Mouse (Mus musculus) CH12.LX (cell line): Measurements from ENCODE around the gene Pum1.

Experiments
- CHD1 ChIP-seq: IDR thresholded peaks from 2 replicates; pipeline ENCODE4 v1.6.1; 2012; ENCODE audit warnings: low read depth, low read length, improper control_type of control experiment, inconsistent platforms
- CTCF ChIP-seq, 2 experiments: IDR thresholded peaks in 1 of 2; conservative IDR thresholded peaks in 1 of 2; 2 replicates each; pipeline ENCODE4 v1.5.1; 2011 to 2012; ENCODE audit warnings: low read depth in 2 of 2, low read length in 2 of 2, improper control_type of control experiment in 1 of 2, inconsistent platforms in 1 of 2, mild to moderate bottlenecking in 1 of 2, moderate library complexity in 1 of 2
- E2F4 ChIP-seq: IDR thresholded peaks from 2 replicates; pipeline ENCODE4 v1.6.1; 2011; ENCODE audit warnings: low read depth, low read length, improper control_type of control experiment; ENCODE audit not compliant: insufficient replicate concordance
- EP300 ChIP-seq: IDR thresholded peaks from 2 replicates; pipeline ENCODE4 v1.6.1; 2011; ENCODE audit warnings: low read length, improper control_type of control experiment
- GABPA ChIP-seq: IDR thresholded peaks from 2 replicates; pipeline ENCODE4 v1.6.1; 2012; ENCODE audit warnings: low read depth, low read length, improper control_type of control experiment, inconsistent platforms; ENCODE audit not compliant: insufficient replicate concordance
- MEF2A ChIP-seq: IDR thresholded peaks from 2 replicates; pipeline ENCODE4 v1.6.1; 2014; ENCODE audit warnings: low read depth, mild to moderate bottlenecking, inconsistent platforms, low read length, improper control_type of control experiment, borderline replicate concordance
- NRF1 ChIP-seq: IDR thresholded peaks from 2 replicates; pipeline ENCODE4 v1.6.1; 2014; ENCODE audit warnings: low read depth, mild to moderate bottlenecking, inconsistent platforms, low read length, improper control_type of control experiment, moderate library complexity
- PAX5 ChIP-seq: IDR thresholded peaks from 2 replicates; pipeline ENCODE4 v1.6.1; 2012; ENCODE audit warnings: low read length, inconsistent platforms, mixed read lengths
- POLR2A ChIP-seq: IDR thresholded peaks from 2 replicates; pipeline ENCODE4 v1.6.1; 2011; ENCODE audit warnings: low read depth, mild to moderate bottlenecking, improper control_type of control experiment, low read length
- RCOR1 ChIP-seq: conservative IDR thresholded peaks from 2 replicates; pipeline ENCODE4 v1.6.1; 2012; ENCODE audit warnings: low read depth, mild to moderate bottlenecking, inconsistent platforms, low read length, improper control_type of control experiment
- TBP ChIP-seq: conservative IDR thresholded peaks from 2 replicates; pipeline ENCODE4 v1.6.1; 2011; ENCODE audit warnings: low read depth, low read length, improper control_type of control experiment
- UBTF ChIP-seq: IDR thresholded peaks from 2 replicates; pipeline ENCODE4 v1.6.1; 2012; ENCODE audit warnings: low read depth, mild to moderate bottlenecking, inconsistent platforms, low read length, improper control_type of control experiment, moderate library complexity
- ZC3H11A ChIP-seq: IDR thresholded peaks from 2 replicates; pipeline ENCODE4 v1.6.1; 2012; ENCODE audit warnings: low read depth, mild to moderate bottlenecking, inconsistent platforms, low read length, improper control_type of control experiment

GRCm38 (mm10) chr4:130828851-130829673 lies 165.9 kb downstream of the Pum1 start:
- TF ChIP-seq NRF1 (no peak), UBTF (no peak), ZC3H11A (no peak), CTCF (conservative IDR thresholded peaks at IDR 0.05 in 1 of 2, IDR thresholded peaks at IDR 0.05 in 1 of 2; ENCODE audit: low read depth in 2 of 2, low read length in 2 of 2) (no peak), EP300 (no peak), PAX5 (no peak), MEF2A (no peak), POLR2A (no peak), CHD1 (no peak), TBP (no peak), E2F4 (no peak), GABPA (no peak), RCOR1 (no peak)
